Mouse (Mus musculus) fibroblast of lung, adult 2 months (primary cell): ENCODE data around the gene Olfr1261.

Source experiments
- DNase-seq: peaks from one replicate; pipeline ENCODE4 v3.0.0-alpha.2; 2011; ENCODE audit warnings: low read depth

The Olfr1261 gene

GRCm38 (mm10) chr2:89990921-89991320 is at the start of gene Olfr1261:
Gene Olfr1261, plus strand, starts transcription at chr2:89991221.
- no peak for DNase-seq

GRCm38 (mm10) chr2:89948564-89948963 is 42.5 kb upstream of the Olfr1261 start, which contains the start of gene Olfr1259:
Gene Olfr1259, minus strand, starts transcription at chr2:89948664.
- no peak for DNase-seq

- no peak for DNase-seq
Measured at GRCm38 (mm10) chr2:89974184-89974583, 16.8 kb upstream of the Olfr1261 start, which contains the start of gene Olfr1260. Gene Olfr1260, plus strand, starts transcription at chr2:89974340.

GRCm38 (mm10) chr2:89977709-89978108 is 13.3 kb upstream of the Olfr1261 start:
- DNase-seq: no peak

- no peak for DNase-seq
Measured at GRCm38 (mm10) chr2:89999845-90000244, 8.8 kb downstream of the Olfr1261 start, which contains the start of gene Olfr1262. Gene Olfr1262, plus strand, starts transcription at chr2:90000145.

- DNase-seq: no peak
Measured at GRCm38 (mm10) chr2:90011831-90012230, 20.8 kb downstream of the Olfr1261 start, which contains the start of gene Olfr1263. Gene Olfr1263, plus strand, starts transcription at chr2:90012131.

- no peak for DNase-seq
Measured at GRCm38 (mm10) chr2:90025477-90025876, 34.5 kb downstream of the Olfr1261 start, which contains the start of gene Olfr1264. Gene Olfr1264, minus strand, starts transcription at chr2:90025577.

GRCm38 (mm10) chr2:90035037-90035436 is 44.0 kb downstream of the Olfr1261 start, which contains the start of gene Olfr1265:
Gene Olfr1265, plus strand, starts transcription at chr2:90035337.
- DNase-seq: no peak
